Mouse (Mus musculus): ENCODE measurements around the gene Bfsp1. TPM values are rescaled to one million over a fixed set of nuclear protein-coding genes. Genes with fewer than 3 reads are reported as not detected.

The Bfsp1 gene
- polyA plus RNA-seq, 1 experiment from 2014 or later, result 2.1 TPM

DNA sequence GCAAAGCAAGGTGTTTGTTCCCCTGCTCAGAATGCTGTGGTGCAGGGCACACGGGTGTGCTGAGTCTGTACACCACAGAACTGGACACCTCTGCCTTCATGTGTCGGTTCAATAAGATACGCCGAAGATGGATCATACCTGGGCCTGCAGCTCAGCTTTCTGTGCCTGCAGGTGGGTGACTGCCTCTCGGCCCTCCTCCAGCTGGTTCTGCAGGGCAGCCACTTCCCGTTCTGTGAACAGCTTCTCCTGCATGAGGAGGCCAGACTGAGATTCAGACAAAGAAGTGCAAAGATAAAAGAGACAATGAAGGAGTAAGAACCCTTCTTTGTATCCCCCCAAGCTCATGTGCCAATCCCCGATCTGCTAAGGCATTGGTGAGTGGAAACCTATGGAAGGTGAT is 21.4 kb downstream of the Bfsp1 start:
- no peak overlapping the region for H3K4me3 ChIP-seq (replicated peaks; ENCODE audit: low read length)
- no peaks in the 10 kb centered on the region for H3K27me3 ChIP-seq (ENCODE audit: control insufficient read depth, insufficient read depth, low read length)
- H3K9ac ChIP-seq, result no peak overlapping the region
- no peaks in the 10 kb centered on the region for H3K9me3 ChIP-seq (ENCODE audit: control insufficient read depth, low read length)
- 78% methylated on average over 7 of the region's 7 CpGs for WGBS
- H3K4me2 ChIP-seq (replicated peaks), result no peak overlapping the region
- no peaks in the 10 kb centered on the region for H3K4me1 ChIP-seq (replicated peaks; ENCODE audit: control insufficient read depth, insufficient read depth, low read length)
- ATAC-seq (ENCODE audit: low FRiP score) (no peak), DNase-seq (ENCODE audit: low spot score) (no peak)
- no peak overlapping the region for H3K27ac ChIP-seq
- no peaks in the 10 kb centered on the region for H3K36me3 ChIP-seq (replicated peaks; ENCODE audit: control insufficient read depth, insufficient read depth)

- Histone ChIP-seq H3K9me3 (ENCODE audit: control insufficient read depth, low read length) (no peaks in the 10 kb centered on the region), H3K9ac (no peak overlapping the region), H3K4me3 (replicated peaks; ENCODE audit: low read length) (no peak overlapping the region), H3K36me3 (replicated peaks; ENCODE audit: control insufficient read depth, insufficient read depth) (no peaks in the 10 kb centered on the region), H3K4me2 (replicated peaks) (no peak overlapping the region), H3K4me1 (replicated peaks; ENCODE audit: control insufficient read depth, insufficient read depth, low read length) (no peaks in the 10 kb centered on the region), H3K27ac (no peak overlapping the region), H3K27me3 (ENCODE audit: control insufficient read depth, insufficient read depth, low read length) (no peaks in the 10 kb centered on the region)
- ATAC-seq (ENCODE audit: low FRiP score) (no peak), DNase-seq (ENCODE audit: low spot score) (no peak)
- WGBS, result 76% methylated on average over 6 of the region's 6 CpGs
Measured at GRCm38 (mm10) chr2:143840895-143841294, 22.1 kb downstream of the Bfsp1 start.

GRCm38 (mm10) chr2:143839458-143839857 is 23.5 kb downstream of the Bfsp1 start:
- no peak overlapping the region for H3K4me2 ChIP-seq (replicated peaks)
- H3K9ac ChIP-seq, result no peak overlapping the region
- DNase-seq (ENCODE audit: low spot score) (no peak), ATAC-seq (ENCODE audit: low FRiP score) (no peak)
- no peaks in the 10 kb centered on the region for H3K9me3 ChIP-seq (ENCODE audit: control insufficient read depth, low read length)
- WGBS, result 94% methylated on average over 2 of the region's 2 CpGs
- no peaks in the 10 kb centered on the region for H3K4me1 ChIP-seq (replicated peaks; ENCODE audit: control insufficient read depth, insufficient read depth, low read length)
- no peaks in the 10 kb centered on the region for H3K27me3 ChIP-seq (ENCODE audit: control insufficient read depth, insufficient read depth, low read length)
- H3K4me3 ChIP-seq (replicated peaks; ENCODE audit: low read length), result no peak overlapping the region
- H3K27ac ChIP-seq, result no peak overlapping the region
- H3K36me3 ChIP-seq (replicated peaks; ENCODE audit: control insufficient read depth, insufficient read depth), result no peaks in the 10 kb centered on the region

GRCm38 (mm10) chr2:143838698-143839097 is 24.3 kb downstream of the Bfsp1 start:
- no peak overlapping the region for H3K4me2 ChIP-seq (replicated peaks)
- ATAC-seq (ENCODE audit: low FRiP score) (no peak), DNase-seq (ENCODE audit: low spot score) (no peak)
- no peak overlapping the region for H3K9ac ChIP-seq
- H3K4me1 ChIP-seq (replicated peaks; ENCODE audit: control insufficient read depth, insufficient read depth, low read length), result no peaks in the 10 kb centered on the region
- H3K4me3 ChIP-seq (replicated peaks; ENCODE audit: low read length), result no peak overlapping the region
- WGBS, result 75% methylated on average over 5 of the region's 5 CpGs
- H3K27me3 ChIP-seq (ENCODE audit: control insufficient read depth, insufficient read depth, low read length), result no peaks in the 10 kb centered on the region
- no peaks in the 10 kb centered on the region for H3K36me3 ChIP-seq (replicated peaks; ENCODE audit: control insufficient read depth, insufficient read depth)
- H3K27ac ChIP-seq, result no peak overlapping the region
- H3K9me3 ChIP-seq (ENCODE audit: control insufficient read depth, low read length), result no peaks in the 10 kb centered on the region

DNA sequence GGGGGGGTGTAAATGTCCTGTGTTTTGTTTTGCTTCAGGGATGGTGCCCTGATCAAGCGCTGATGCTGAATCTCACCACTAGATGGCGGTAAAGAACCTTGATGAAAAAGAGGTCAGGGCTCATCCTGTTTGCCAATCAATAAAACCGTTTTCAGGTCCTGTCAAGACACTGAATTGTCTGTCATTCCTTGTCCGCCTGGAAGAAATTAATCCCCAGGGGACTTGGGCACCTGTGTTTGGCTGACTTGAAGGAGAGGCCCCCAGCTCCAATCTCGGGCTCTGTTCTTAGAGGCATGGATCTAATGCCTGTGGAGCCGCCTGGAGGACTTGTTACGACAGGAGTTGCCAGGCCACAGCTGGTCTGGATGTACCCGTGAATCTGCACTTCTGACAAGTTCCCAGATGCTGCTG is 25.7 kb downstream of the Bfsp1 start:
- no peaks in the 10 kb centered on the region for H3K9me3 ChIP-seq (ENCODE audit: control insufficient read depth, low read length)
- DNase-seq (ENCODE audit: low spot score) (peak; percentile 93), ATAC-seq (ENCODE audit: low FRiP score) (peak; percentile 75)
- H3K27ac ChIP-seq, result no peak overlapping the region
- 3% methylated on average over 8 of the region's 8 CpGs for WGBS
- H3K4me3 ChIP-seq (replicated peaks; ENCODE audit: low read length), result peak overlapping the region; percentile 19
- no peaks in the 10 kb centered on the region for H3K27me3 ChIP-seq (ENCODE audit: control insufficient read depth, insufficient read depth, low read length)
- H3K9ac ChIP-seq, result peak overlapping the region; percentile 42
- no peaks in the 10 kb centered on the region for H3K36me3 ChIP-seq (replicated peaks; ENCODE audit: control insufficient read depth, insufficient read depth)
- H3K4me2 ChIP-seq (replicated peaks), result peak overlapping the region; percentile 50
- H3K4me1 ChIP-seq (replicated peaks; ENCODE audit: control insufficient read depth, insufficient read depth, low read length), result no peaks in the 10 kb centered on the region

DNA sequence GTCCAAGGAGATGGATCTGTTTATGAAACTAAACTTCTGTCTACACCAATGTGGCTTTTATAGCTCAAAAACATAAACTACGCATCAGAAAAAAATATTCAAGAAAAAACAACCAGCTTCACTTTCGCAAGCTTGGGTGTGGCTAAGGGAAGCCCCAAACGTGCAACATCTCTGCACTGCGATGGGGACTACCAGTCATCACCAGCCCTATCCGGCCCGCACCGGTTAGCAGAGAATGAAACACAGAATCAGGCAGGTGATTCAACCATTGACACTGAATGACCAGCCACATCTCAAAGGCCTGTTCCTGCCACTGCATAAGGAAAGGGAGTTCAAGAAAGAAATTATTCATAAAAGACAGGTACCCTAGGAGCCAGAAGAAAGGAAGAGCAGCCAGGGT is 27.2 kb downstream of the Bfsp1 start:
- ATAC-seq (ENCODE audit: low FRiP score) (no peak), DNase-seq (ENCODE audit: low spot score) (no peak)
- H3K27me3 ChIP-seq (ENCODE audit: control insufficient read depth, insufficient read depth, low read length), result no peaks in the 10 kb centered on the region
- H3K4me2 ChIP-seq (replicated peaks), result no peak overlapping the region
- H3K4me3 ChIP-seq (replicated peaks; ENCODE audit: low read length), result no peak overlapping the region
- 89% methylated on average over 7 of the region's 7 CpGs for WGBS
- H3K36me3 ChIP-seq (replicated peaks; ENCODE audit: control insufficient read depth, insufficient read depth), result no peaks in the 10 kb centered on the region
- no peaks in the 10 kb centered on the region for H3K9me3 ChIP-seq (ENCODE audit: control insufficient read depth, low read length)
- no peak overlapping the region for H3K27ac ChIP-seq
- no peaks in the 10 kb centered on the region for H3K4me1 ChIP-seq (replicated peaks; ENCODE audit: control insufficient read depth, insufficient read depth, low read length)
- no peak overlapping the region for H3K9ac ChIP-seq

- WGBS, result 85% methylated on average over 6 of the region's 6 CpGs
- H3K9me3 ChIP-seq (ENCODE audit: control insufficient read depth, low read length), result no peaks in the 10 kb centered on the region
- H3K4me3 ChIP-seq (replicated peaks; ENCODE audit: low read length), result no peak overlapping the region
- DNase-seq (ENCODE audit: low spot score) (no peak), ATAC-seq (ENCODE audit: low FRiP score) (no peak)
- H3K9ac ChIP-seq, result no peak overlapping the region
- no peak overlapping the region for H3K27ac ChIP-seq
- H3K4me2 ChIP-seq (replicated peaks), result no peak overlapping the region
- H3K27me3 ChIP-seq (ENCODE audit: control insufficient read depth, insufficient read depth, low read length), result no peaks in the 10 kb centered on the region
- no peaks in the 10 kb centered on the region for H3K36me3 ChIP-seq (replicated peaks; ENCODE audit: control insufficient read depth, insufficient read depth)
- no peaks in the 10 kb centered on the region for H3K4me1 ChIP-seq (replicated peaks; ENCODE audit: control insufficient read depth, insufficient read depth, low read length)
Measured at GRCm38 (mm10) chr2:143834082-143834481, 28.9 kb downstream of the Bfsp1 start.

GRCm38 (mm10) chr2:143832721-143833120 is 30.3 kb downstream of the Bfsp1 start:
- no peaks in the 10 kb centered on the region for H3K9me3 ChIP-seq (ENCODE audit: control insufficient read depth, low read length)
- no peak for DNase-seq (ENCODE audit: low spot score)
- H3K27me3 ChIP-seq (ENCODE audit: control insufficient read depth, insufficient read depth, low read length), result no peaks in the 10 kb centered on the region
- no peak overlapping the region for H3K9ac ChIP-seq
- WGBS, result 72% methylated on average over 5 of the region's 5 CpGs
- H3K27ac ChIP-seq, result no peak overlapping the region
- H3K36me3 ChIP-seq (replicated peaks; ENCODE audit: control insufficient read depth, insufficient read depth), result no peaks in the 10 kb centered on the region
- H3K4me1 ChIP-seq (replicated peaks; ENCODE audit: control insufficient read depth, insufficient read depth, low read length), result no peaks in the 10 kb centered on the region
- H3K4me2 ChIP-seq (replicated peaks), result no peak overlapping the region
- no peak for ATAC-seq (ENCODE audit: low FRiP score)
- H3K4me3 ChIP-seq (replicated peaks; ENCODE audit: low read length), result no peak overlapping the region

DNA sequence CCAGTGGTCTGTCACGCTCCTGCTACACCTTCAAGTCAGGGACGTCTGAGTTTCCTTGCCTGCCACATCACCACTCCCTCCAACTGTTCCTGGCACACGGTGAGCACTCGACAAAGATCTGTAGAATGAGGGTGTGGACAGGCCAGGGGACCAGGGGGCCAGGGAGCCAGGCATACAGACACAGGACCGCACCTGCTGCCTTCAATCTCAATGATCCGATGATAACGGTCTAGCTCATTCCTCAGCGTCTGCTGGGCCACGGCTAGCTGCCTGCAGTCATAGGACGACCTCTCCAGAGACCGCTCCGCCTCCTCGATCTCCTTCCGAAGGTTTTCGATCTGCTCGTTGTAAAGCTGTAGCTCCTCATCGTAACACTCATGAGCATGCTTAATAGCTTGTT is 31.3 kb downstream of the Bfsp1 start:
- Histone ChIP-seq H3K4me2 (replicated peaks) (no peak overlapping the region), H3K9ac (no peak overlapping the region), H3K9me3 (ENCODE audit: control insufficient read depth, low read length) (no peaks in the 10 kb centered on the region), H3K4me3 (replicated peaks; ENCODE audit: low read length) (no peak overlapping the region), H3K4me1 (replicated peaks; ENCODE audit: control insufficient read depth, insufficient read depth, low read length) (no peaks in the 10 kb centered on the region), H3K36me3 (replicated peaks; ENCODE audit: control insufficient read depth, insufficient read depth) (no peaks in the 10 kb centered on the region), H3K27me3 (ENCODE audit: control insufficient read depth, insufficient read depth, low read length) (no peaks in the 10 kb centered on the region), H3K27ac (no peak overlapping the region)
- no peak for ATAC-seq (ENCODE audit: low FRiP score)
- WGBS, result 70% methylated on average over 17 of the region's 17 CpGs
- no peak for DNase-seq (ENCODE audit: low spot score)

- no peak overlapping the region for H3K27ac ChIP-seq
- H3K9me3 ChIP-seq (ENCODE audit: control insufficient read depth, low read length), result no peaks in the 10 kb centered on the region
- WGBS, result 96% methylated on average over 11 of the region's 11 CpGs
- DNase-seq (ENCODE audit: low spot score) (no peak), ATAC-seq (ENCODE audit: low FRiP score) (no peak)
- H3K4me2 ChIP-seq (replicated peaks), result no peak overlapping the region
- no peak overlapping the region for H3K4me3 ChIP-seq (replicated peaks; ENCODE audit: low read length)
- H3K36me3 ChIP-seq (replicated peaks; ENCODE audit: control insufficient read depth, insufficient read depth), result no peaks in the 10 kb centered on the region
- no peaks in the 10 kb centered on the region for H3K27me3 ChIP-seq (ENCODE audit: control insufficient read depth, insufficient read depth, low read length)
- no peaks in the 10 kb centered on the region for H3K4me1 ChIP-seq (replicated peaks; ENCODE audit: control insufficient read depth, insufficient read depth, low read length)
- no peak overlapping the region for H3K9ac ChIP-seq
Measured at GRCm38 (mm10) chr2:143813461-143813860, 49.5 kb downstream of the Bfsp1 start.
